Mouse (Mus musculus) lung, adult 2 months (tissue): ENCODE measurements around the gene Mbd6.

Experiments
- CTCF ChIP-seq: fragments of 200-500 bp; IDR thresholded peaks from 2 replicates; pipeline ENCODE4 v1.5.1; 2011; ENCODE audit warnings: mild to moderate bottlenecking, low read length, control low read depth; ENCODE audit not compliant: insufficient read depth
- POLR2A ChIP-seq: fragments of 200-500 bp; IDR thresholded peaks from 2 replicates; pipeline ENCODE4 v1.6.1; 2011; ENCODE audit warnings: low read depth, mild to moderate bottlenecking, control low read depth, low read length, borderline replicate concordance; ENCODE audit errors: extremely low read depth

GRCm38 (mm10) chr10:127303136-127303535 lies 14.3 kb upstream of the Mbd6 start:
- no peak for TF ChIP-seq POLR2A
- no peak for TF ChIP-seq CTCF
